Mouse (Mus musculus) kidney, embryonic 15.5 days (tissue): ENCODE measurements around the gene Mlycd. TPM values are rescaled to one million over a fixed set of nuclear protein-coding genes. Genes with fewer than 3 reads are reported as not detected.

Experiments
- ATAC-seq: fragments of 200-750 bp; cut with Nextera tagmentation; replicated peaks from 2 replicates; pipeline ENCODE4 v1.8.0; 2017; ENCODE audit warnings: moderate TSS enrichment; ENCODE audit not compliant: low FRiP score
- H3K27ac ChIP-seq: fragments of 300-500 bp; sonication (generic); 2 replicates; pipeline ENCODE4 v1.5.1; 2015; ENCODE audit warnings: mild to moderate bottlenecking, inconsistent platforms
- H3K27me3 ChIP-seq: fragments of 300-500 bp; sonication (generic); 2 replicates; pipeline ENCODE4 v1.6.1; 2015; ENCODE audit warnings: inconsistent platforms
- H3K36me3 ChIP-seq: fragments of 300-500 bp; sonication (generic); 2 replicates; pipeline ENCODE4 v1.6.1; 2015; ENCODE audit warnings: inconsistent platforms
- H3K4me1 ChIP-seq: fragments of 300-500 bp; sonication (generic); 2 replicates; pipeline ENCODE4 v1.6.1; 2015; ENCODE audit warnings: inconsistent platforms
- H3K4me2 ChIP-seq: fragments of 300-500 bp; sonication (generic); 2 replicates; pipeline ENCODE4 v1.6.1; 2015; ENCODE audit warnings: moderate library complexity, mild to moderate bottlenecking, inconsistent platforms
- H3K4me3 ChIP-seq: fragments of 300-500 bp; sonication (generic); replicated peaks from 2 replicates; pipeline ENCODE4 v1.5.1; 2015; ENCODE audit warnings: mild to moderate bottlenecking, inconsistent platforms
- H3K9ac ChIP-seq: fragments of 300-500 bp; sonication (generic); 2 replicates; pipeline ENCODE4 v1.6.1; 2015; ENCODE audit warnings: mild to moderate bottlenecking, inconsistent platforms
- H3K9me3 ChIP-seq: fragments of 300-500 bp; sonication (generic); replicated peaks from 2 replicates; pipeline ENCODE4 v1.6.1; 2016; ENCODE audit warnings: inconsistent platforms
- WGBS: fragments of 180-500 bp; shearing (Covaris S2); methylation state at CpG from one replicate; pipeline ENCODE4 v1.1.7; 2015; ENCODE audit warnings: mixed read lengths; 5-methylcytosine and 5-hydroxymethylcytosine counted together
- polyA plus RNA-seq: library from polyadenylated mRNA; unstranded; fragments of >200 nt; fragmentation: Nextera tagmentation; extraction: Ambion mirVana; gene quantifications from 2 replicates; pipeline ENCODE4 v1.2.1, GENCODE M21; 2015

Gene Mlycd
- polyA plus RNA-seq, 1 experiment from 2014 or later, result 11.7 TPM

DNA sequence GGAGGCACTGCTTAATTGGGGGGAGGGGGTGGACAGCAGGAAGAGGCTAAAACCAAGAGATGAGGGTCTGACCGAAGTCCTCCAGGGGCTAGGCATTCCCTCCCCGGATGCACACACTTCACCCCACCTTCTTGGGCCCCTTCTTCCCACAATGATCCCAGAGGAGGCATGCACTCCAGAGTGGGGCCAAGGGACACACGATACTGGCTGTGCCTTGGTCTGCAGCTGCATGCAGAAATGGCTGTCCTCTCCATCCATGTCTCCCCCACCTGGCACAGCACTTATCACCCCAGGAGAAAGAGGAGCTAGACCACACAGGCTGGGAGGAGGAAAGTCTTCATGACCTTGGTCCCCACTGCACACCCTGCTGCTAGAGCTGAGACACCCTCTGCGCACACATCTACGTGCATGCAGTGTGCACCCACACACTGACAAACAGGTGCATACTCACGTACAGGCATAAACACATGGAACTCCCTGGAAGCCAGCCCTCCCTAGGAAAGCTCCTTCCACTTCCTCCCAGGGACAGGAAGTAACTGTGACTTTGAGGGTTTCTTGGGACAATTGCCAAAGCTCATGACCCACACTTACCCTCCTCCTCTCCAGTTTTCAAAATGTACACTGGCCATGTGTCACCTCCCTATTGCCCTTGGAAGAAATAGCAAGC, 31.5 kb downstream of the Mlycd start:
- no peak for ATAC-seq
- no peaks in the 10 kb centered on the region for H3K36me3 ChIP-seq
- H3K9me3 ChIP-seq, result no peaks in the 10 kb centered on the region
- no peak overlapping the region for H3K4me3 ChIP-seq
- WGBS, result 65% methylated on average over 6 of the region's 6 CpGs
- no peak overlapping the region for H3K9ac ChIP-seq
- peak overlapping the region; percentile 8; the same call in 1 of the 2 replicates for H3K4me2 ChIP-seq
- H3K4me1 ChIP-seq, result peaks cover 65% of the 10 kb centered on the region
- peak overlapping the region; percentile 84 for H3K27ac ChIP-seq
- H3K27me3 ChIP-seq, result no peaks in the 10 kb centered on the region

GRCm38 (mm10) chr8:119427634-119428349, 33.1 kb downstream of the Mlycd start:
- Histone ChIP-seq H3K36me3 (no peaks in the 10 kb centered on the region), H3K9me3 (no peaks in the 10 kb centered on the region), H3K27me3 (no peaks in the 10 kb centered on the region), H3K4me1 (peaks cover 50% of the 10 kb centered on the region), H3K4me2 (no peak overlapping the region), H3K9ac (no peak overlapping the region), H3K27ac (no peak overlapping the region), H3K4me3 (no peak overlapping the region)
- WGBS, result 67% methylated on average over 12 of the region's 12 CpGs
- ATAC-seq, result no peak

DNA sequence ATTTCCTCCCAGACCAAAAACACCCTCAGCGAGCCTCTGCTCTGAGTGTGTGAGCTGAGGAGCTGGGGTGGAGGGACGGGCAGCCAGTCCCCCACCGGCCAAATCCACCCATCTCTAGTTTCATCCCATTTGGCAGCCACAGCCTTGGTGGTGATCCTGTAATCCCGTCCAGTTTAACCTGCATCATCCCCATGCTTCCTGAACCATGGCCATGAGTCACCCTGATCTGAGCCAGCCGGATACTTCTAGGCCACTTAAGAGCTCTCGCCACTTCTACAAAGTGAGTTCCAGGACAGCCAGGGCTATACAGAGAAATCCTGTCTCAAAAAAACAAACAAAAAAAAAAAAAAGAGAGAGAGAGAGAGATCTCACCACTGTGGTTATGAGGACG, 33.7 kb downstream of the Mlycd start:
- no peak overlapping the region for H3K4me3 ChIP-seq
- peaks cover 48% of the 10 kb centered on the region for H3K4me1 ChIP-seq
- H3K4me2 ChIP-seq, result no peak overlapping the region
- 0 out of 2 replicates have a peak overlapping the region, but pooled peaks have one; percentile 3 for H3K27ac ChIP-seq
- ATAC-seq, result peak; percentile 23; the same call in 1 of the 2 replicates
- no peak overlapping the region for H3K9ac ChIP-seq
- H3K9me3 ChIP-seq, result no peaks in the 10 kb centered on the region
- H3K27me3 ChIP-seq, result no peaks in the 10 kb centered on the region
- H3K36me3 ChIP-seq, result no peaks in the 10 kb centered on the region
- WGBS, result 40% methylated on average over 7 of the region's 7 CpGs

DNA sequence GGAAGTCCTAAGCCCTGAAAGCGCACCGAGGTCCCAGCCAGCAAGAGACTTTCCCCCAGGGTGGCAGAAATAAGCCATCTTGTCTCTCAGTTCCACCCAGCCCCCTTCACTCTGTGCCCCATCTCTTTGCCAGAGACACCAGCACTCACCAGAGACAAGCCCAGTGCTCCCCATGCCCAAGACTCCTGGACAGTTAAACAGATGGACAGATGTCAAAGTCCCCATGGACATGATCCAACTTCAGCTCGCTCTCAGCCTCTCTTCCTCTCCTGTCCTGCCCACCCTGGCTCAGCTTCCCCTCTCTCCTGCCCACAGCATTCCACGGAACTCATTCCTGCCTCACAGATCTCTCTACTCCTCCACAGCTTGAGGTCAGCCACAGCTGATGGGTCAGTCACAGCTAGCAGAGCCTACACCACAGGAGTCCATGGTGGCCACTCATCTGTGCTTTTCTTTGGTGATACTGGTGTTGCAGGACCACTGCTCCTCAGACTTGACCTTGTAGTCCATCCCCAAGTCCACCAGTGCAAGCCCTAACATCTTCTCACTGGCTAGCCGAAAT, 34.2 kb downstream of the Mlycd start:
- H3K9me3 ChIP-seq, result no peaks in the 10 kb centered on the region
- WGBS, result 78% methylated on average over 5 of the region's 5 CpGs

DNA sequence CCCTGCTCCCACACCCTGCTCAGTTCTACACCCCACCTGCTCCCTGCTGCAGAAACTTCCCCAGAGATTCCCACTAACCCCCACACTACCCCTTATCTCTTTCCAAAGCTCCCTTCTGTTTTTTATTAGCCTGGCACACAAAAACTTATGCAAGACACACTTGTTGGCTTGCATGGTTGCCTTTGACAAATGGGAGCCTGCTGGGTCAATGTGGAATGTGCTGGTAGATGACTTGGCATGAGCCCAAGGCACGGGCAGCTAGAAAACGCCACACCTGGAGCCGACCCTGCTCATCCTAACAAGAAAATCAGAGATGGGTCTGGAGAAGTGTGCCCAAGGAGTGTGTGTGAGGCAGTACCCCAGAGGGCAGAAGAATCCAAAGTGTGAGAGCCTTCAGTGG, 34.9 kb downstream of the Mlycd start:
- peaks cover 36% of the 10 kb centered on the region for H3K4me1 ChIP-seq
- ATAC-seq, result no peak
- no peak overlapping the region for H3K4me2 ChIP-seq
- no peak overlapping the region for H3K4me3 ChIP-seq
- no peaks in the 10 kb centered on the region for H3K36me3 ChIP-seq
- no peak overlapping the region for H3K9ac ChIP-seq
- H3K27me3 ChIP-seq, result no peaks in the 10 kb centered on the region
- no peaks in the 10 kb centered on the region for H3K9me3 ChIP-seq
- WGBS, result 80% methylated on average over 3 of the region's 3 CpGs
- H3K27ac ChIP-seq, result no peak overlapping the region

More for the DNA sequence above, 34.2 kb downstream of the Mlycd start:
- Histone ChIP-seq H3K36me3 (no peaks in the 10 kb centered on the region), H3K9ac (no peak overlapping the region), H3K27me3 (no peaks in the 10 kb centered on the region), H3K27ac (0 out of 2 replicates have a peak overlapping the region, but pooled peaks have one; percentile 3), H3K4me2 (no peak overlapping the region), H3K4me1 (peaks cover 44% of the 10 kb centered on the region), H3K4me3 (no peak overlapping the region)
- no peak for ATAC-seq

DNA sequence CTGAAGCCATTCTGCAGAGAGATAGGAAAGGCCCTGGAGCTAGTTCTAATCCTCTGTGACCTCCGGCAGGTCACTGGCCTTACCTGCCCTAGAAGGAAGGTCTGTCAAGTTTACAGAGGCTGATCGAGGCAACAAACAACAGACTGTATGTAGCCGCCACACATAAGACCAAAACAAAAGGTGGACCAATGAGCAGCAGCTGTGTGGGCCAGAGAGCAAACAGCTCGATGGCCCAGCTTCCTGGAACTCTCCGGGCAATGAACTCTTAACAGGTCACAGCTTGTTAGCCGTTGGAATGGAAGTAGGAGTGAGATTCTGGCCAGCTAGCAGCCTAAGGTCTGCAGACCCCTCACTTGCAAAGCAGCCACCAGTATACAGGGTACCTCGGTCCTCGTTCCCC, 35.6 kb downstream of the Mlycd start:
- no peak overlapping the region for H3K4me3 ChIP-seq
- ATAC-seq, result no peak
- no peak overlapping the region for H3K4me2 ChIP-seq
- H3K27ac ChIP-seq, result no peak overlapping the region
- no peaks in the 10 kb centered on the region for H3K36me3 ChIP-seq
- H3K9ac ChIP-seq, result no peak overlapping the region
- no peaks in the 10 kb centered on the region for H3K9me3 ChIP-seq
- H3K4me1 ChIP-seq, result peaks cover 31% of the 10 kb centered on the region
- 66% methylated on average over 8 of the region's 8 CpGs for WGBS
- no peaks in the 10 kb centered on the region for H3K27me3 ChIP-seq

GRCm38 (mm10) chr8:119430690-119431089, 36.0 kb downstream of the Mlycd start:
- ATAC-seq, result no peak
- Histone ChIP-seq H3K36me3 (no peaks in the 10 kb centered on the region), H3K27ac (no peak overlapping the region), H3K9ac (no peak overlapping the region), H3K27me3 (no peaks in the 10 kb centered on the region), H3K4me1 (peaks cover 28% of the 10 kb centered on the region), H3K4me2 (no peak overlapping the region), H3K9me3 (no peaks in the 10 kb centered on the region), H3K4me3 (no peak overlapping the region)
- 89% methylated on average over 7 of the region's 7 CpGs for WGBS

GRCm38 (mm10) chr8:119432372-119432771, 37.7 kb downstream of the Mlycd start:
- whole genome bisulfite sequencing, result 37% methylated on average over 3 of the region's 3 CpGs
- Histone ChIP-seq H3K27me3 (no peaks in the 10 kb centered on the region), H3K4me2 (no peak overlapping the region), H3K9ac (no peak overlapping the region), H3K9me3 (no peaks in the 10 kb centered on the region), H3K27ac (no peak overlapping the region), H3K36me3 (no peaks in the 10 kb centered on the region), H3K4me3 (no peak overlapping the region), H3K4me1 (peaks cover 30% of the 10 kb centered on the region)
- no peak for ATAC-seq

GRCm38 (mm10) chr8:119433582-119434174, 39.0 kb downstream of the Mlycd start, which contains the start of gene Osgin1:
Osgin1 (plus strand) TSS chr8:119434124.
- H3K4me2 ChIP-seq, result no peak within 1 kb of the TSS
- H3K4me1 ChIP-seq, result peaks cover 23% of the 10 kb centered on the region
- H3K9me3 ChIP-seq, result no peaks in the 10 kb centered on the region
- H3K4me3 ChIP-seq, result no peak within 1 kb of the TSS
- H3K36me3 ChIP-seq, result no peaks in the 10 kb centered on the region
- 82% methylated on average over 13 of the region's 13 CpGs for WGBS
- H3K9ac ChIP-seq, result no peak within 1 kb of the TSS
- no peaks in the 10 kb centered on the region for H3K27me3 ChIP-seq
- no peak within 1 kb of the TSS for H3K27ac ChIP-seq
- no peak for ATAC-seq

GRCm38 (mm10) chr8:119434569-119434968, 39.9 kb downstream of the Mlycd start:
- Histone ChIP-seq H3K27me3 (no peaks in the 10 kb centered on the region), H3K9ac (no peak overlapping the region), H3K27ac (no peak overlapping the region), H3K9me3 (no peaks in the 10 kb centered on the region), H3K4me1 (peaks cover 24% of the 10 kb centered on the region), H3K36me3 (no peaks in the 10 kb centered on the region), H3K4me3 (no peak overlapping the region), H3K4me2 (no peak overlapping the region)
- 82% methylated on average over 6 of the region's 6 CpGs for WGBS
- ATAC-seq, result no peak

- WGBS, result 82% methylated on average over 7 of the region's 7 CpGs
- no peaks in the 10 kb centered on the region for H3K27me3 ChIP-seq
- no peaks in the 10 kb centered on the region for H3K36me3 ChIP-seq
- H3K4me2 ChIP-seq, result no peak overlapping the region
- H3K4me3 ChIP-seq, result no peak overlapping the region
- no peak for ATAC-seq
- no peak overlapping the region for H3K27ac ChIP-seq
- H3K4me1 ChIP-seq, result peaks cover 32% of the 10 kb centered on the region
- H3K9ac ChIP-seq, result no peak overlapping the region
- no peaks in the 10 kb centered on the region for H3K9me3 ChIP-seq
These were observed 40.8 kb downstream of the Mlycd start for GRCm38 (mm10) chr8:119435527-119435926.

DNA sequence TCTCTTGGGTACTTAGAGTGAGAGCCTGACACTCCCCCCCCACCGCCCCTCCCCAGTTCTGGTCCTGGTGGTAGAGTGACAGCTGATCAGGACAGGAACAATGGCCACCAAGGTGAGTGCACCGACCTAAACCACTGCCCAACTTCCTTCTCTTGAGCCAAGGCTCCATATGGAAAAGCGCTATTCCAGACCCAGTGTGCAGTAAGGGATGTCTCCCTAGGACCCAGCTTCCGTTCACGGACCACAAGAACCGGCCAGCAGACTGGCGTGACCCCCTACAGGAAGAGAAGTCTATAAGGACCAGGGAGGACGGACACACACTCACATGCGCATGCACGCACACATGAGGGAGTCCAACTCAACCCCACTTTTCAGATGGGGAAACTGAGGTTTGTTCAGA, 41.7 kb downstream of the Mlycd start:
- H3K27ac ChIP-seq, result no peak overlapping the region
- H3K36me3 ChIP-seq, result no peaks in the 10 kb centered on the region
- peaks cover 40% of the 10 kb centered on the region for H3K4me1 ChIP-seq
- H3K9ac ChIP-seq, result no peak overlapping the region
- H3K27me3 ChIP-seq, result no peaks in the 10 kb centered on the region
- no peak overlapping the region for H3K4me2 ChIP-seq
- WGBS, result 91% methylated on average over 10 of the region's 10 CpGs
- no peaks in the 10 kb centered on the region for H3K9me3 ChIP-seq
- no peak overlapping the region for H3K4me3 ChIP-seq
- ATAC-seq, result no peak
